Mouse (Mus musculus): ENCODE measurements around the gene Iqgap2.

- TF ChIP-seq GATA1 (IDR thresholded peaks at IDR 0.05; ENCODE audit: borderline replicate concordance, low read length) (no peak), FLI1 (IDR thresholded peaks at IDR 0.05; ENCODE audit: low read length) (no peak)
Measured at GRCm38 (mm10) chr13:95880633-95881032, 11.1 kb downstream of the Iqgap2 start.

All from megakaryocyte, embryonic 14.5 days (primary cell).